Mouse (Mus musculus) embryonic facial prominence, embryonic 12.5 days (tissue): ENCODE results near the gene Pik3r2. TPM values are rescaled to one million over a fixed set of nuclear protein-coding genes. Genes with fewer than 3 reads are reported as not detected.
A peak's percentile ranks its signal among the peaks of the same experiment; 100 is the strongest.
"Not testable (repeated sequence)": the region's sequence is repeated elsewhere in the genome, so short reads cannot be mapped to it uniquely, and the experiment has no call there.

Experiments
- ATAC-seq: fragments of 200-750 bp; cut with Nextera tagmentation; 2 replicates; pipeline ENCODE4 v1.8.0; 2017; ENCODE audit not compliant: insufficient number of reproducible peaks, insufficient read depth, low FRiP score, low TSS enrichment
- H3K27ac ChIP-seq: fragments of 300-500 bp; sonication (generic); 2 replicates; pipeline ENCODE4 v1.5.1; 2016; ENCODE audit warnings: mild to moderate bottlenecking
- H3K27me3 ChIP-seq: fragments of 300-500 bp; sonication (generic); 2 replicates; pipeline ENCODE4 v1.6.1; 2016; ENCODE audit warnings: mild to moderate bottlenecking, moderate library complexity
- H3K36me3 ChIP-seq: fragments of 300-500 bp; sonication (generic); 2 replicates; pipeline ENCODE4 v1.6.1; 2016; ENCODE audit warnings: mild to moderate bottlenecking
- H3K4me1 ChIP-seq: fragments of 300-500 bp; sonication (generic); 2 replicates; pipeline ENCODE4 v1.6.1; 2016
- H3K4me2 ChIP-seq: fragments of 300-500 bp; sonication (generic); replicated peaks from 2 replicates; pipeline ENCODE4 v1.6.1; 2016; ENCODE audit warnings: mild to moderate bottlenecking, moderate library complexity
- H3K4me3 ChIP-seq: fragments of 300-500 bp; sonication (generic); 2 replicates; pipeline ENCODE4 v1.5.1; 2016; ENCODE audit warnings: mild to moderate bottlenecking
- H3K9ac ChIP-seq: fragments of 300-500 bp; sonication (generic); 2 replicates; pipeline ENCODE4 v1.6.1; 2016; ENCODE audit warnings: mild to moderate bottlenecking, moderate library complexity
- H3K9me3 ChIP-seq: fragments of 300-500 bp; sonication (generic); 2 replicates; pipeline ENCODE4 v1.6.1; 2016; ENCODE audit warnings: mild to moderate bottlenecking, moderate library complexity
- WGBS: fragments of 180-500 bp; shearing (Covaris S2); methylation state at CpG from one replicate; pipeline ENCODE4 v1.1.7; 2016; 5-methylcytosine and 5-hydroxymethylcytosine counted together
- polyA plus RNA-seq: library from polyadenylated mRNA; unstranded; fragments of >200 nt; fragmentation: Nextera tagmentation; extraction: Ambion mirVana; gene quantifications from 2 replicates; pipeline ENCODE4 v1.2.1, GENCODE M21; 2016

Gene Pik3r2
- polyA plus RNA-seq = 76.8 and 78.0 TPM in 2 replicates

- Histone ChIP-seq H3K4me2 (peak within 1 kb of the TSS; percentile 88), H3K36me3 (peaks cover 64% of the 10 kb centered on the region), H3K4me1 (peaks cover 40% of the 10 kb centered on the region), H3K4me3 (peak within 1 kb of the TSS; percentile 59), H3K9me3 (no peaks in the 10 kb centered on the region), H3K9ac (peak within 1 kb of the TSS; percentile 87), H3K27ac (peak within 1 kb of the TSS; percentile 96), H3K27me3 (no peaks in the 10 kb centered on the region)
- under 1% methylated on average over 94 of the region's 94 CpGs for WGBS
- ATAC-seq = peak; percentile 86
Measured at GRCm38 (mm10) chr8:70776496-70777444, at the start of gene Pik3r2. Gene Pik3r2 (minus strand): TSS chr8:70776713.

GRCm38 (mm10) chr8:70825816-70826215 lies 49.3 kb upstream of the Pik3r2 start:
- Histone ChIP-seq H3K27ac (no peak overlapping the region), H3K9ac (no peak overlapping the region), H3K27me3 (peaks cover 3% of the 10 kb centered on the region; the same call in 1 of the 2 replicates), H3K9me3 (peaks cover 4% of the 10 kb centered on the region; the same call in 1 of the 2 replicates), H3K4me2 (no peak overlapping the region), H3K36me3 (no peaks in the 10 kb centered on the region), H3K4me3 (no peak overlapping the region), H3K4me1 (no peaks in the 10 kb centered on the region)
- ATAC-seq = no peak
- 77% methylated on average over 8 of the region's 8 CpGs for WGBS

- H3K4me1 ChIP-seq = 0 out of 2 replicates have a peak, but pooled peaks cover 2% of the 10 kb centered on the region
- H3K36me3 ChIP-seq = no peaks in the 10 kb centered on the region
- no peak overlapping the region for H3K27ac ChIP-seq
- no peak overlapping the region for H3K9ac ChIP-seq
- peaks cover 23% of the 10 kb centered on the region; the same call in 1 of the 2 replicates for H3K27me3 ChIP-seq
- no peak for ATAC-seq
- WGBS = 79% methylated on average over 7 of the region's 7 CpGs
- no peak overlapping the region for H3K4me3 ChIP-seq
- no peak overlapping the region for H3K4me2 ChIP-seq
- peaks cover 13% of the 10 kb centered on the region for H3K9me3 ChIP-seq
Measured at GRCm38 (mm10) chr8:70823802-70824201, 47.3 kb upstream of the Pik3r2 start.

GRCm38 (mm10) chr8:70822594-70822993 lies 46.1 kb upstream of the Pik3r2 start:
- not testable (repeated sequence) for H3K4me1 ChIP-seq, H3K36me3 ChIP-seq, H3K4me2 ChIP-seq, H3K9ac ChIP-seq, ATAC-seq, H3K27ac ChIP-seq, H3K4me3 ChIP-seq
- Histone ChIP-seq H3K27me3 (peaks cover 26% of the 10 kb centered on the region), H3K9me3 (peaks cover 18% of the 10 kb centered on the region)
- 85% methylated on average over 3 of the region's 3 CpGs for WGBS

DNA sequence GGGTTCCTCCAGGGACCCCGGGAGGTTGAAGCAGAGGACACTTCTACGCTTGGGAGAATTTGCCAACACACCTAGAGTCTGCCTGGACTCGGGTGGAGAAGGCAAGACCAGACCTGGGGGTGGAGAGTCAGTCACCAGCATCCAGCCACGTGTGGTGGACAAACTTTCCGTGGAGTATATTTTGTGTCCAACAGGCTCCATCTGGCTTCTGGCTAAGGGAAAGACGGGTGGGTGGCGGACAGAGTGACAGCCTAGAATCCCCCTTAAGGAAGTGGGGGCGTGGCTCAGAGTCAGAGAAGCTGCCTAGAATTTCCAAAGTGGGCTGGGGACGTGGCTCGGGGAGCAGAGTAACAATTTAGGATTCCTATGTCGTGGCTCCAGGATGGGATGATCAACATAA lies 45.5 kb upstream of the Pik3r2 start:
- Histone ChIP-seq H3K9me3 (peaks cover 17% of the 10 kb centered on the region), H3K9ac (no peak overlapping the region), H3K27me3 (peaks cover 32% of the 10 kb centered on the region), H3K4me2 (no peak overlapping the region), H3K4me1 (peaks cover 3% of the 10 kb centered on the region; the same call in 1 of the 2 replicates), H3K27ac (no peak overlapping the region), H3K36me3 (no peaks in the 10 kb centered on the region), H3K4me3 (no peak overlapping the region)
- no peak for ATAC-seq
- WGBS = 44% methylated on average over 11 of the region's 11 CpGs

GRCm38 (mm10) chr8:70821399-70821962 lies 45.0 kb upstream of the Pik3r2 start:
- Histone ChIP-seq H3K36me3 (no peaks in the 10 kb centered on the region), H3K27me3 (peaks cover 37% of the 10 kb centered on the region), H3K4me1 (peaks cover 9% of the 10 kb centered on the region; the same call in 1 of the 2 replicates), H3K9me3 (peaks cover 14% of the 10 kb centered on the region; the same call in 1 of the 2 replicates), H3K27ac (no peak overlapping the region), H3K4me3 (no peak overlapping the region), H3K9ac (no peak overlapping the region), H3K4me2 (no peak overlapping the region)
- 17% methylated on average over 30 of the region's 30 CpGs for WGBS
- no peak for ATAC-seq

GRCm38 (mm10) chr8:70820101-70820935 lies 43.8 kb upstream of the Pik3r2 start:
- Histone ChIP-seq H3K27ac (no peak overlapping the region), H3K27me3 (peaks cover 46% of the 10 kb centered on the region)

GRCm38 (mm10) chr8:70816679-70817078 lies 40.2 kb upstream of the Pik3r2 start:
- Histone ChIP-seq H3K4me3 (peak overlapping the region; percentile 18), H3K36me3 (no peaks in the 10 kb centered on the region), H3K4me2 (peak overlapping the region; percentile 40), H3K27me3 (peaks cover 57% of the 10 kb centered on the region), H3K27ac (no peak overlapping the region), H3K9ac (peak overlapping the region; percentile 15), H3K4me1 (peaks cover 9% of the 10 kb centered on the region; the same call in 1 of the 2 replicates), H3K9me3 (peaks cover 14% of the 10 kb centered on the region; the same call in 1 of the 2 replicates)
- 7% methylated on average over 30 of the region's 30 CpGs for WGBS
- ATAC-seq = no peak

More at GRCm38 (mm10) chr8:70820101-70820935, 43.8 kb upstream of the Pik3r2 start:
- Histone ChIP-seq H3K4me2 (peak overlapping the region; percentile 30), H3K4me1 (peaks cover 9% of the 10 kb centered on the region; the same call in 1 of the 2 replicates), H3K36me3 (no peaks in the 10 kb centered on the region), H3K9me3 (peaks cover 14% of the 10 kb centered on the region; the same call in 1 of the 2 replicates), H3K9ac (no peak overlapping the region), H3K4me3 (no peak overlapping the region)
- ATAC-seq = peak; percentile 63; the same call in 1 of the 2 replicates
- WGBS = 4% methylated on average over 31 of the region's 31 CpGs

- Histone ChIP-seq H3K27ac (no peak overlapping the region), H3K9me3 (no peaks in the 10 kb centered on the region), H3K36me3 (no peaks in the 10 kb centered on the region), H3K9ac (0 out of 2 replicates have a peak overlapping the region, but pooled peaks have one; percentile 24), H3K4me2 (no peak overlapping the region), H3K4me3 (no peak overlapping the region), H3K27me3 (peaks cover 32% of the 10 kb centered on the region), H3K4me1 (peaks cover 6% of the 10 kb centered on the region; the same call in 1 of the 2 replicates)
- ATAC-seq = no peak
- WGBS = 55% methylated on average over 4 of the region's 4 CpGs
Measured at GRCm38 (mm10) chr8:70812885-70813284, 36.4 kb upstream of the Pik3r2 start.

- peaks cover 6% of the 10 kb centered on the region; the same call in 1 of the 2 replicates for H3K4me1 ChIP-seq
- no peak for ATAC-seq
- H3K27me3 ChIP-seq = peaks cover 26% of the 10 kb centered on the region
- H3K9ac ChIP-seq = no peak overlapping the region
- H3K27ac ChIP-seq = no peak overlapping the region
- no peaks in the 10 kb centered on the region for H3K9me3 ChIP-seq
- H3K4me2 ChIP-seq = no peak overlapping the region
- H3K4me3 ChIP-seq = no peak overlapping the region
- WGBS = 39% methylated on average over 4 of the region's 4 CpGs
- no peaks in the 10 kb centered on the region for H3K36me3 ChIP-seq
Measured at GRCm38 (mm10) chr8:70812055-70812454, 35.5 kb upstream of the Pik3r2 start.
